Mouse (Mus musculus): ENCODE measurements around the gene Kcnk18.

DNA sequence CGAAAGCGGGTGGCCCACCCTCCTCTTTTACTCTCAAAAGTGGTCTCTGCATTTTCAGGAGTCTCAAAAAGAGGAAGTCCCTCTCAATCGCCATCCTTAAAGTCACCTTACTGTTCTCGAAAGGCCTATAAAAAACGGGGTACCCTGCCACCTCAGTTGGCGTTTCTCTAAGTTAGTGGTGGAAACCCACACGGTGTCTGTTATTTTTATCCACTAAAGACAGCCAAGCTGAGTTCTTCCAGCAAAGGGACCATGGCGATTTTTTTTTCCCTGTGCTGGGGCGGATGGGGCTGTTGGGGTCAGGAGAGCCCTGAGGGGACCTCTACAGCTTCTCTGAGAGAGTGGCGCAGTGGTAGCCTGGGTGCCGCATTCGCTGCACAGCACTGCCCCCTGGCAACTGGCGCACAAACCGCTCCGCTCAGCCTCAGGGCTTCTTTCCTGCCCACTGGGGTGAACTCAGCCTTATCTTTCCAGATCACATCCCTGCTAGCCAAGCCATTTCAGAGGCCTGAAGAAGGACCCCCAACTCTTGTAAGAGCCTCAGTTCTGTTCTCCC, 22.8 kb upstream of the Kcnk18 start:
- TF ChIP-seq CTCF (IDR thresholded peaks at IDR 0.05; ENCODE audit: borderline replicate concordance, extremely low read depth, insufficient read depth, insufficient read length) (peak; percentile 83), POLR2A (IDR thresholded peaks at IDR 0.05; ENCODE audit: borderline replicate concordance, extremely low read depth, insufficient read depth, insufficient read length, poor library complexity, severe bottlenecking) (no peak)
